Mouse (Mus musculus): ENCODE data around the gene Gcgr.
"Not testable (repeated sequence)": the region's sequence is repeated elsewhere in the genome, so short reads cannot be mapped to it uniquely, and the experiment has no call there.

Gcgr gene

DNA sequence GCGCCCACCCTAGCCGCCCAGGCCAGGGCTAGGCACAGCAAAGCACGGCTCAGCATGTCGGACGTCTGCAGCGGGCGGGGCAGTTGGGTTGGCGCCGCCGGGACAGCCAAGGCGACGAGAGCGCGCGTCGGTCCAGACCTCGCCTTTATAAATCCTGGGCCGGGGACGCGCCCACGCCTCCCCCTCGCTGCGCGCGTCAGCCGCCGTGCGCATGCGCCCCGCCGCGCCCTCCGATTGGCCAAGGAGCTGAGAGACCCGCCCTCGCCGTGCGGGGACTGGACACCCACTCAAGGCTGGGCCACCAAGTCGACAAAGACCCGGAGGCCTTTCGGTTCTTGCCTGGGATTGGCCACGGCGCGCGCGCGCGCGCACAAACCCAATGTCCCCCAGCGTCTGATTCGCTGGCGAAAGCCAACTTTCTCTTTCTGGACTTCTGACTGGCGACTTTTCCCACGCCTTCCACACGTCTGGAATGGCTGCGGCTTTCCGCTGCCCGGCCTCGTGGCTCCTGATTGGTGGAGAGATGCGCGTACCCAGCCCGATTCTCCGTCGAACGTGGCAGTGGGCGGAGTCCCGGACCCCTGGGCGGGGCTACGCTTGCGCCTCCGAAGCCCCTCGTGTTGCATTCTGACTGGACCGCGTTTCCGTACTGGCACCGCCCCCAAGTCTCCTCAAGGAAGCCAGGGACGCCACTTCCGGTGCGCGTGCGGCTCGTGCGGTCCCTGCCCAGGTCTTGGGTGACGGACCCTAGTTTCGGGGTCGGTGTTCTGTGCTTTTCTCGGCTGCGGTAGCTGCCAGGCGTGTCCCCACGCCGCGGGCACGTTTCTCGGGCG is 42.5 kb downstream of the Gcgr start, which contains the start of gene P4hb:
P4hb (minus strand) TSS at position 502 of the 833 bp plus-strand sequence.
- DNase-seq = peak; percentile 100

GRCm38 (mm10) chr11:120573585-120574277 is 43.2 kb downstream of the Gcgr start:
- no peak for DNase-seq

DNA sequence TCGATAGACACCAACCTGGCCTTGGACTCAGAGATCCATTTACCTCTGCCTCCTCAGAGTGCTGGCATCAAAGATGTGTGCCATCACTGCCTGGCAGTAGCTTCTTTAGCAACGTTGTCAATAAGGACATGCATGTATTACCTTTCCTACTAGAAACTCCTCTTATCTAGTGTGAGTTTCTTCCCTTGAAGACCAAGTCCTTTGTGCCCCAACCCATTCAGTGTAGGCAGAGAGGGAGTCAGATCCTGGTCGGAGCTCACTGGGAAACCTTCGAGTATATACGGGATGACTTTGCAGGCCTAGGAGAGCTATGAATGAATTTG is 43.7 kb downstream of the Gcgr start:
- DNase-seq = no peak

- no peak for DNase-seq
Observed at GRCm38 (mm10) chr11:120575046-120575445, 44.5 kb downstream of the Gcgr start.

DNA sequence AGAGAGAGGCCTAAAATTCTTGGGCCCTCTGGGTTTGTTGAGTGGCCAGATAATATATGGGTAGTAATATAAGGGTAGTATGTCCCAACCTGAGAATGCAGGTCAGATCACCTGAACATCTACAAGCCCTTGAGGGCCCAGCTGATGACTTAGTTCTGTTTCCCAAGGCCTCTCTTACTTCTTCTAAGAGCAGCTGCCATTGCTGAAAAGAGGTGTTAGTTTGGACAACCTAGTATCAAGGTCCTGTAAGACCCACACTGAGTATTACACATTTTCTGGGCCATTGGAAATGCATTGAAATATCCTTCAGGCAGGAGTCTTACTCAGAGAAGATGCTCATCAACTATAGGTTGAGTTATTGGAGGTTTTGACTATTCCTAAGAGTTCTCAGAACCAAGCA is 45.4 kb downstream of the Gcgr start:
- DNase-seq = no peak

- DNase-seq = no peak
Observed at GRCm38 (mm10) chr11:120576365-120576981, 46.0 kb downstream of the Gcgr start.

GRCm38 (mm10) chr11:120577211-120578023 is 46.9 kb downstream of the Gcgr start:
- DNase-seq = peak in 1 of 2 experiments; percentile 18

- no peak for DNase-seq
Observed at GRCm38 (mm10) chr11:120578024-120578693, 47.7 kb downstream of the Gcgr start.

DNA sequence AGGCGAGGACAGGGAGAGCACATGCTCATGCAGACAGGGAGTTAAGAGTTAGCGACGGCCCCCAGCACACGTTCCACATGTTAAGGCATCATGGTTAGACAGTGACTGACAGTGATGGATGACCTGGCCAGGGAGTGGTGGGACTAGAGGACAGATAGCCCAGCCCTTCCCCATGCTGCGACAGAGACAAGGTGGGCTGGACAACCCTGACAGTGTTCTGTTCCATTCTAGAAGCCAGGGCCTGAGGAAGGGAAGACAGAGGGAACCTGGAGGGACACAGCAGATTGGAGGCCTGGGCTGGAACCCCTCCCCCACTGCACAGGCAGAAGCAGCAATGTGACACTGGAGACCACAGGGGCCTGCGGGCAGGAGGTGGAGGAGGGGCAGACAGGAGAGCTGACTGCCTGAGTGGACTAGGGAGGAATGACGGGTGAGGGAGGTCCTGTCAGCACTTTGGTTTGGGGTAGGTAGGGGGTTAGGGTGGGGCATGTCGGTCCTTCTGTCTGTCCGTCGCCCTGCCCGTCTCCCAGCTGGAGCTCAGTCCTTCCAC is 48.3 kb downstream of the Gcgr start:
- DNase-seq = peak in 1 of 2 experiments; percentile 11

GRCm38 (mm10) chr11:120579316-120580107 is 49.0 kb downstream of the Gcgr start:
- DNase-seq = peak; percentile 59 to 85

GRCm38 (mm10) chr11:120580190-120580589 is 49.7 kb downstream of the Gcgr start:
- DNase-seq = peak; percentile 49 to 54

GRCm38 (mm10) chr11:120580871-120581331 is 50.4 kb downstream of the Gcgr start:
- DNase-seq = peak; percentile 67 to 72

DNA sequence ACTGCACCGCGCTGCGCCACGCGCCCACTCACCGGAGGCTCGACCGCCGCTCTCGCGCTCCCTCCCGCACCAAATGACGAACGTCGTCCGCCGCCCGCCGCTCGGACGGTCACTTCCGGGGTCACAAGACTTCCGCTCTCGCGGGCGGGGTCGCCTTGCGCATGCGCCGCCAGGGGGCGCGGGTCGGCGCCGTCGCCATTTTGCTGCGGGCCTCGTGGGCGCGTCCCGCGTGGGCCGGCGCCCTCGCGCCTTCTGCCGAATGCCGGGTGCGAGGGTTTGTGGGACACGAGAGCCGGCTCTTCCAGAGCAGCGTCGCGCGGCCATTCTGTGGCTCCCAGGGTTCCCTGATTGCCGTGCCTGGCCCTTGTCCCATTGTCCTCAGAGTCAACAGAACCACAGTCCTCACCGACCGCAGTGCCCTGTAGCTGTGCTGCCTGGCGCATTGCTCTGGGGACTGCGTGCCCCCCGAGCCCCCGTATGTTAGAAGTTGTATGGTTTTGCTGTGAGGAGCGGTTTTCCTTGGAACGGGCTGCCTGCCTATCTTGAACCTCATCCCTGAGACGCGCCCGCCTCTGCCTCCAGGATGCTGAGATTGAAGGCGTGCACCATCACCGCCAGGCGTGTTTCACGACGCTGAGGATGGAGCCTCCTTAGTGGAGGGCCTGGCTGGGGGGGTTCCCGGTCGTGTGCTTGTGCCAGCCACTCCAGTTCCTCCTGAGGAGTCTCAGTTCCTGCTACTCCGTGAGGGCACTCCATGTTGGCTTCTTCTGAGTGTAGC is 51.2 kb downstream of the Gcgr start, which contains the start of gene Arhgdia:
Arhgdia (minus strand) TSS at position 135 of the 778 bp plus-strand sequence.
- peak; percentile 93 for DNase-seq

DNA sequence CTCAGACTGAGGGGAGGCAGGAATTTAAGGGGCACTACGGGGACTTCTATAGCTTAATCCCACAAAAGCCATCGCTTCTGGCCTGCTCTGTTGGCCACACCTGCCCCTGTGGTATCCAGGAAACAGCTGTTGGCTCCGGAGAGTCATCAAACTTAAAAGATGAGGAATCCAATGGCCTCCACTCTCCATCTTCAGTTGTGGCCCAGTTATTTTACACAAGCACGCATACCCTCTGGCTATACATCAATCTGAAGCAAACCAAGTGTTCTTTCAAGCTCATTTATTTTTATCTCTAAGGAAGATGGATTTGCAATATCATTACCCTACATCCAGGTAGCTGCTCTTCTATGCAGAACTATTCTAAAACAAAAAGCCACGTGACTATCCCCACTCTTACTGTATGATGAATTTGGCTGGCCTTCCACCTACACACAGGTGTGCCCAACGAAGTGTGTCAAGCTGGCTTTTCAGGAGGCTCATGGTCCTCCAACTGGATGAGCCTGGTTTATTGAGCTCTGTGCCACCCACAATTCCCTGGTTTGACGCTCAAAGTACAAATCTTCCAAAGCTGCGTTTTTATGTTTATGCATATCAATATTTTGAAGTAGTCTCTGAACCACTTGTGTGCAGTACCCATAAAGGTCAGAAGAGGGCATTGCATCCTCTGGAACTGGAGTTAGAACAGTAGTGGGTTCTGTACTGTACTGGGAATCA is 51.9 kb downstream of the Gcgr start:
- peak in 1 of 2 experiments; percentile 62 for DNase-seq

DNA sequence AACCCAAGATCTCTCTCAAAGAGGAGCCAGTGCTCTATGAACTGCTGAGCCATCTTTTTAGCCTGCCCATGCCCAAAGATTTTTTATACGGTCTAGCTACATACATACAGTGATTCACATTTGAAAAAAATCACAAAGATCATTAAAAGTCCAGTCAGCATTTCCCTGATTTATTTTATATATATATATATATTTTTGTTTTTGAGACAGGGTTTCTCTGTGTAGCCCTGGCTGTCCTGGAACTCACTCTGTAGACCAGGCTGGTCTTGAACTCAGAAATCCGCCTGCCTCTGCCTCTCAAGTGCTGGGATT is 52.4 kb downstream of the Gcgr start:
- DNase-seq = not testable (repeated sequence)

- no peak for DNase-seq
Observed at GRCm38 (mm10) chr11:120583937-120584336, 53.4 kb downstream of the Gcgr start.

- no peak for DNase-seq
Observed at GRCm38 (mm10) chr11:120588531-120588930, 58.0 kb downstream of the Gcgr start.
